24 mouse cellular contexts compared by ENCODE assay signal in the genomic region with DNA sequence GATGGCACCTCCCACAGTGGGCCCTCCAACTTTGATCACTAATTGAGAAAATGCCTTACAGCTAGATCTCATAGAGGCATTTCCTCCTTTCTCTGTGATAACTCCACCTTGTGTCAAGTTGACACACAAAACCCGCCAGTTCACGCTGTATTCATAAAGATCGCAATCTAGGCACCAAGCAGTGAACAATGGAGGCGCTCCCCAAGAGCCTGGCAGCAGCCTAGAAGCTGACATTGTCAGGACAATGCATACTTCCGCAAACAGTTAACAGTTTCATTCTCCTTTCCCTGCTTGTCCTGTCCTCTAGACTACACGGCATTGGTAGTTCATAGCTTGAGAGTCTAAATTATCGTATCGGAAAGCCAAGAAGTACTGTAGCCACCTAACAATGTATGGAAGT. TPM values are rescaled to one million over a fixed set of nuclear protein-coding genes. Genes with fewer than 3 reads are reported as not detected.
"Had no signal": no experiment of that assay in that cellular context is flagged by ENCODE, and none has a peak within 500 bp of the region (broad histone marks: within the 10 kb centered on the region; RNA-seq: fewer than 3 reads in every experiment).

No protein-coding gene starts in this region.

- H3K4me1 ChIP-seq: limb, embryonic 10.5 days; limb, embryonic 13.5 days; liver, embryonic 12.5 days; liver, embryonic 15.5 days; lung, embryonic 15.5 days; midbrain, embryonic 10.5 days; midbrain, embryonic 13.5 days; neural tube, embryonic 12.5 days; neural tube, embryonic 15.5 days had no signal

- H3K36me3 ChIP-seq: limb, embryonic 10.5 days; limb, embryonic 13.5 days; liver, embryonic 12.5 days; liver, embryonic 15.5 days; lung, embryonic 15.5 days; midbrain, embryonic 10.5 days; midbrain, embryonic 13.5 days; neural tube, embryonic 12.5 days; neural tube, embryonic 15.5 days had no signal

- ATAC-seq: liver, embryonic 12.5 days; midbrain, embryonic 13.5 days had no signal

- H3K4me3 ChIP-seq: layer of hippocampus, adult 2 months; limb, embryonic 10.5 days; limb, embryonic 13.5 days; liver, embryonic 12.5 days; liver, embryonic 15.5 days; lung, embryonic 15.5 days; megakaryocyte, embryonic 14.5 days; midbrain, embryonic 10.5 days; midbrain, embryonic 13.5 days; neural tube, embryonic 12.5 days; neural tube, embryonic 15.5 days had no signal

- H3K4me2 ChIP-seq: limb, embryonic 13.5 days; liver, embryonic 12.5 days; liver, embryonic 15.5 days; lung, embryonic 15.5 days; midbrain, embryonic 13.5 days; neural tube, embryonic 12.5 days; neural tube, embryonic 15.5 days had no signal

- H3K9ac ChIP-seq: limb, embryonic 13.5 days; liver, embryonic 12.5 days; liver, embryonic 15.5 days; lung, embryonic 15.5 days; midbrain, embryonic 13.5 days; neural tube, embryonic 12.5 days; neural tube, embryonic 15.5 days had no signal

- H3K9me3 ChIP-seq: limb, embryonic 10.5 days; liver, embryonic 12.5 days; liver, embryonic 15.5 days; lung, embryonic 15.5 days; midbrain, embryonic 10.5 days; midbrain, embryonic 13.5 days; neural tube, embryonic 12.5 days; neural tube, embryonic 15.5 days had no signal

- H3K27me3 ChIP-seq: limb, embryonic 13.5 days; liver, embryonic 12.5 days; liver, embryonic 15.5 days; lung, embryonic 15.5 days; midbrain, embryonic 13.5 days; neural tube, embryonic 12.5 days; neural tube, embryonic 15.5 days had no signal

- DNase-seq: kidney, postnatal 25 days; layer of hippocampus, adult 9-11 months; liver; lung, adult 18-20 months; lung, postnatal 10 days; lung, postnatal 36 days; right cerebral cortex, adult 18-20 months; right cerebral cortex, postnatal 14 days; right cerebral cortex, postnatal 4 days; thymus, postnatal 36 days had no signal

- H3K27ac ChIP-seq: kidney, postnatal 0 days; layer of hippocampus, adult 2 months; limb, embryonic 10.5 days; limb, embryonic 13.5 days; liver, embryonic 12.5 days; liver, embryonic 15.5 days; lung, embryonic 15.5 days; midbrain, embryonic 10.5 days; midbrain, embryonic 13.5 days; neural tube, embryonic 12.5 days; neural tube, embryonic 15.5 days had no signal

RNA-seq across cellular contexts. Expression of a gene that starts 16.0 kb away (rescaled TPM):
- polyA plus RNA-seq: kidney, embryonic 14.5 days; large intestine, adult 2 months; limb, embryonic 10.5 days; liver, embryonic 12.5 days; liver, embryonic 15.5 days had no signal
